Mouse (Mus musculus) hindbrain, embryonic 15.5 days (tissue): ENCODE results near the gene Mki67. TPM values are rescaled to one million over a fixed set of nuclear protein-coding genes. Genes with fewer than 3 reads are reported as not detected.

Experiments used
- ATAC-seq: fragments of 200-750 bp; cut with Nextera tagmentation; 2 replicates; pipeline ENCODE4 v1.8.0; 2017; ENCODE audit warnings: low read depth, moderate number of reproducible peaks, moderate TSS enrichment; ENCODE audit not compliant: low FRiP score
- H3K27ac ChIP-seq: fragments of 300-500 bp; sonication (generic); replicated peaks from 2 replicates; pipeline ENCODE4 v1.5.1; 2015; ENCODE audit warnings: mild to moderate bottlenecking, inconsistent platforms
- H3K27me3 ChIP-seq: fragments of 300-500 bp; sonication (generic); 2 replicates; pipeline ENCODE4 v1.6.1; 2015; ENCODE audit warnings: control low read depth, inconsistent platforms
- H3K36me3 ChIP-seq: fragments of 300-500 bp; sonication (generic); 2 replicates; pipeline ENCODE4 v1.6.1; 2015; ENCODE audit warnings: control low read depth, inconsistent platforms
- H3K4me1 ChIP-seq: fragments of 300-500 bp; sonication (generic); replicated peaks from 2 replicates; pipeline ENCODE4 v1.6.1; 2015; ENCODE audit warnings: control low read depth, inconsistent platforms
- H3K4me2 ChIP-seq: fragments of 300-500 bp; sonication (generic); 2 replicates; pipeline ENCODE4 v1.6.1; 2015; ENCODE audit warnings: moderate library complexity, mild to moderate bottlenecking, inconsistent platforms
- H3K4me3 ChIP-seq: fragments of 300-500 bp; sonication (generic); 2 replicates; pipeline ENCODE4 v1.5.1; 2015; ENCODE audit warnings: mild to moderate bottlenecking, inconsistent platforms
- H3K9ac ChIP-seq: fragments of 300-500 bp; sonication (generic); 2 replicates; pipeline ENCODE4 v1.6.1; 2015; ENCODE audit warnings: inconsistent platforms
- H3K9me3 ChIP-seq: fragments of 300-500 bp; sonication (generic); 2 replicates; pipeline ENCODE4 v1.6.1; 2016; ENCODE audit warnings: control low read depth, inconsistent platforms
- WGBS: fragments of 180-500 bp; shearing (Covaris S2); methylation state at CpG from one replicate; pipeline ENCODE4 v1.1.7; 2015; 5-methylcytosine and 5-hydroxymethylcytosine counted together
- polyA plus RNA-seq: library from polyadenylated mRNA; unstranded; fragments of >200 nt; fragmentation: Nextera tagmentation; extraction: Ambion mirVana; gene quantifications from 2 replicates; pipeline ENCODE4 v1.2.1, GENCODE M21; 2015

The Mki67 gene
- polyA plus RNA-seq, 1 experiment from 2014 or later: 6.4 TPM

- Histone ChIP-seq H3K4me1 (peaks cover 11% of the 10 kb centered on the region), H3K4me3 (peak overlapping the region; percentile 20), H3K27me3 (no peaks in the 10 kb centered on the region), H3K9ac (no peak overlapping the region), H3K27ac (peak overlapping the region; percentile 69), H3K36me3 (no peaks in the 10 kb centered on the region), H3K9me3 (no peaks in the 10 kb centered on the region), H3K4me2 (peak overlapping the region; percentile 56)
- WGBS: 21% methylated on average over 31 of the region's 31 CpGs
- peak; percentile 94 for ATAC-seq
These were observed 19.8 kb upstream of the Mki67 start for GRCm38 (mm10) chr7:135735691-135736580.

GRCm38 (mm10) chr7:135734911-135735646 is 18.9 kb upstream of the Mki67 start:
- H3K4me1 ChIP-seq: peaks cover 11% of the 10 kb centered on the region
- peak; percentile 19; the same call in 1 of the 2 replicates for ATAC-seq
- WGBS: 89% methylated on average over 9 of the region's 9 CpGs

GRCm38 (mm10) chr7:135734379-135734778 is 18.2 kb upstream of the Mki67 start:
- Histone ChIP-seq H3K4me2 (no peak overlapping the region), H3K27ac (no peak overlapping the region), H3K4me3 (no peak overlapping the region), H3K9ac (no peak overlapping the region), H3K9me3 (no peaks in the 10 kb centered on the region), H3K36me3 (no peaks in the 10 kb centered on the region), H3K4me1 (peaks cover 11% of the 10 kb centered on the region), H3K27me3 (no peaks in the 10 kb centered on the region)
- ATAC-seq: no peak
- 88% methylated on average over 5 of the region's 5 CpGs for WGBS

More at GRCm38 (mm10) chr7:135734911-135735646, 18.9 kb upstream of the Mki67 start:
- no peak overlapping the region for H3K4me3 ChIP-seq
- H3K9ac ChIP-seq: no peak overlapping the region
- H3K27me3 ChIP-seq: no peaks in the 10 kb centered on the region
- peak overlapping the region; percentile 56 for H3K4me2 ChIP-seq
- no peak overlapping the region for H3K27ac ChIP-seq
- H3K36me3 ChIP-seq: no peaks in the 10 kb centered on the region
- no peaks in the 10 kb centered on the region for H3K9me3 ChIP-seq

- H3K9me3 ChIP-seq: no peaks in the 10 kb centered on the region
- H3K9ac ChIP-seq: no peak overlapping the region
- H3K4me1 ChIP-seq: no peaks in the 10 kb centered on the region
- no peak overlapping the region for H3K27ac ChIP-seq
- WGBS: 94% methylated on average over 12 of the region's 12 CpGs
- H3K36me3 ChIP-seq: no peaks in the 10 kb centered on the region
- no peaks in the 10 kb centered on the region for H3K27me3 ChIP-seq
- H3K4me3 ChIP-seq: no peak overlapping the region
- no peak overlapping the region for H3K4me2 ChIP-seq
- no peak for ATAC-seq
These were observed 11.9 kb upstream of the Mki67 start for GRCm38 (mm10) chr7:135728038-135728437.

- H3K27me3 ChIP-seq: no peaks in the 10 kb centered on the region
- no peaks in the 10 kb centered on the region for H3K36me3 ChIP-seq
- H3K4me3 ChIP-seq: no peak overlapping the region
- H3K27ac ChIP-seq: no peak overlapping the region
- H3K9ac ChIP-seq: no peak overlapping the region
- H3K4me1 ChIP-seq: no peaks in the 10 kb centered on the region
- WGBS: 84% methylated on average over 1 of the region's 1 CpGs
- ATAC-seq: no peak
- H3K9me3 ChIP-seq: no peaks in the 10 kb centered on the region
- no peak overlapping the region for H3K4me2 ChIP-seq
These were observed 10.5 kb upstream of the Mki67 start for GRCm38 (mm10) chr7:135726707-135727106.

DNA sequence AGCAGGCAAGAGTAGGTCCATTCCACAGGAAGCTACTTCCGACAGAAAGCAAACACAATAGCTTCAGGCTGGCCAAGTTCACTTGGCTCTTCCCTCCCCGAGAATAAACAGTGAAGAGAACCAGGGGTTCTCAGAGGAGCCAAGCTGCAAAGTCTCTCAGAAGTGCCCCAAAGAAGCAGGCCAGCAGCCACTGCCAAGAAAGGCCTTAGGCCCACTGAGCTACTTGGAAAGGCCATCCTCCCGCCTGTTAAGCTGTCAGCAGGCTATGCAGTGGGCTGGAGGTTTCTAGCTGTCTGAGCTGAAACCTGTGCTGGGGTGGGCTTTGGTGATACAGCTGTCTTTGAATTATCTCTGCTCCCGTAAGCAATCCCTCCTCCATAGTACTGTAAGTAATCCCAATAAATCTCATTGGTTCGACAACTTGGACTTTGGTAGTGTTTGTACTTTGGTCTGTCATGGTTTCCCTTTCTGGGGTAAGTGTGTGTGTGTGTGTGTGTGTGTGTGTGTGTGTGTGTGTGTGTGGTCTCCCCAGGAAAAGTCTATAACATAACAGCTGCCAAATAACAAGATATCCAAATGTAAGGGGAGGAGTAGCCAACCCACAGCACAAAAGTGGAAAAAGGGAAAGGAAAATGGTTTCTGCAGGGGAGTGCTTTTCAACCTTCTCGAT is 7.6 kb upstream of the Mki67 start:
- Histone ChIP-seq H3K27ac (no peak overlapping the region), H3K4me1 (no peaks in the 10 kb centered on the region), H3K36me3 (no peaks in the 10 kb centered on the region), H3K4me3 (no peak overlapping the region), H3K9ac (no peak overlapping the region), H3K9me3 (no peaks in the 10 kb centered on the region), H3K4me2 (no peak overlapping the region), H3K27me3 (no peaks in the 10 kb centered on the region)
- no peak for ATAC-seq
- WGBS: 69% methylated on average over 6 of the region's 6 CpGs

GRCm38 (mm10) chr7:135722011-135722838 is 6.1 kb upstream of the Mki67 start:
- Histone ChIP-seq H3K9ac (no peak overlapping the region), H3K9me3 (no peaks in the 10 kb centered on the region), H3K27me3 (no peaks in the 10 kb centered on the region), H3K4me3 (no peak overlapping the region), H3K27ac (no peak overlapping the region), H3K4me1 (no peaks in the 10 kb centered on the region), H3K36me3 (no peaks in the 10 kb centered on the region), H3K4me2 (no peak overlapping the region)
- ATAC-seq: no peak
- 78% methylated on average over 6 of the region's 6 CpGs for whole genome bisulfite sequencing

GRCm38 (mm10) chr7:135721436-135721992 is 5.4 kb upstream of the Mki67 start:
- no peaks in the 10 kb centered on the region for H3K9me3 ChIP-seq
- H3K4me1 ChIP-seq: no peaks in the 10 kb centered on the region
- no peak overlapping the region for H3K9ac ChIP-seq
- 78% methylated on average over 7 of the region's 7 CpGs for WGBS
- H3K36me3 ChIP-seq: no peaks in the 10 kb centered on the region
- no peak for ATAC-seq
- H3K4me3 ChIP-seq: no peak overlapping the region
- no peaks in the 10 kb centered on the region for H3K27me3 ChIP-seq
- H3K27ac ChIP-seq: no peak overlapping the region
- no peak overlapping the region for H3K4me2 ChIP-seq

GRCm38 (mm10) chr7:135716968-135717557 is 902 bp upstream of the Mki67 start:
- Histone ChIP-seq H3K9ac (peak overlapping the region; percentile 23; the same call in 1 of the 2 replicates), H3K9me3 (no peaks in the 10 kb centered on the region), H3K4me3 (peak overlapping the region; percentile 58), H3K36me3 (no peaks in the 10 kb centered on the region), H3K4me1 (peaks cover 10% of the 10 kb centered on the region), H3K4me2 (peak overlapping the region; percentile 97), H3K27ac (no peak overlapping the region), H3K27me3 (0 out of 2 replicates have a peak, but pooled peaks cover 4% of the 10 kb centered on the region)
- ATAC-seq: no peak
- WGBS: 66% methylated on average over 7 of the region's 7 CpGs

GRCm38 (mm10) chr7:135716445-135716877 is 300 bp upstream of the Mki67 start:
- H3K4me3 ChIP-seq: peak overlapping the region; percentile 58
- H3K27ac ChIP-seq: no peak overlapping the region
- peak; percentile 98 for ATAC-seq
- peak overlapping the region; percentile 97 for H3K4me2 ChIP-seq
- peaks cover 10% of the 10 kb centered on the region for H3K4me1 ChIP-seq
- H3K9me3 ChIP-seq: no peaks in the 10 kb centered on the region
- under 1% methylated on average over 22 of the region's 28 CpGs for WGBS
- H3K9ac ChIP-seq: peak overlapping the region; percentile 23; the same call in 1 of the 2 replicates
- H3K36me3 ChIP-seq: no peaks in the 10 kb centered on the region
- 0 out of 2 replicates have a peak, but pooled peaks cover 4% of the 10 kb centered on the region for H3K27me3 ChIP-seq
